ENCODE assay signal across 8 mouse cellular contexts in the genomic region with DNA sequence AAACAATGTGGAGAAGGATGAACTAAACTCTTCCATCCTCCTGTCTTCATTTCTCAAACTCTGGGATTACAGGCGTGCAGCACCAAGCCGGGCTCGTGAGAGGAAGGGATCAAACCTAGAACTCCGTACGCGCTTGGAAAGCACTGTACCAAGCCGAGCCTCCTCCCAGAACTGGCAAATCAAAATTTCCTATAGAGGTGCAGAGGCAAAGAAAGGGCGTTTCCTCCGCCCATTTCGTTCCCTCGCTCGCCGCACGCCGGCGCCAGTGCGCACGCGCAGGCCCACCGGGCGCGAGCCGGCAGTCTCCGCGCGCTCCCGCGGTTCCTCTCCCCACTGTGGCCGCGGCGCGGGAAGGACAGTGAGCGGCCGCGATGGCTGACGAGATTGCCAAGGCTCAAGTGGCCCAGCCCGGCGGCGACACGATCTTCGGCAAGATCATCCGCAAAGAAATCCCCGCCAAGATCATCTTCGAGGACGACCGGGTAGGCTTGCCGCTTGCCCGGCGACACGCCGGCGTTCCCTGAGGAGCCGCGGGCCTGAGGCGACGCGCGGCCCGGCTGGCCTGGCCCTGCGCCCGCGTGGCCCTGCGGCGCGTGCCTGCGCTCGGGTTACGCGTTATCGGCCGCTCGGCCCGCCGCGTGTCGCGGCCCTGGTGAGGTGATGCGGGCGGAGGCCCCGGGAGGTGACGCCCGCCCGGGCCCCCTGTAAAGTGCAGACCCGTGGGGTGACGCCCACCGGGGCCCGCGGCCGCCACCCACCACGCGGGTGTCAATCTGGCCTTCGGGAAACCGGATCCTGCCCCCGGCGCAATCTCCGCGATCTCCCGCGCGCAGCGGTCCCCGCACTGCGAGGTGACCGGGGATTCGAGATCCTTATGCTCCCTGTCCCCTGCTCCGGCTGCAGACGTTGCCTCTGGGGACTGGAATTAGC. TPM values are rescaled to one million over a fixed set of nuclear protein-coding genes. Genes with fewer than 3 reads are reported as not detected.
A peak's percentile ranks its signal among the peaks of the same experiment; 100 is the strongest.
DNase-seq lines count a peak whose midpoint lies in the region; ATAC-seq and TF ChIP-seq lines count a peak whose summit lies in the region.

A gene (plus strand): TSS at position 265 of the 930 bp plus-strand sequence.

- peak; percentile 68 for TF ChIP-seq CTCF in intestine, postnatal 0 days (IDR thresholded peaks at IDR 0.05; ENCODE audit: low read depth)

- peak; percentile 81 for ATAC-seq in intestine, postnatal 0 days

- H3K9ac ChIP-seq in intestine, postnatal 0 days (ENCODE audit: low read depth, low read length): peak within 1 kb of the TSS; percentile 94

- H3K4me3 ChIP-seq in intestine, postnatal 0 days (ENCODE audit: low read depth, low read length): peak within 1 kb of the TSS; percentile 88
- H3K4me3 ChIP-seq in midbrain, embryonic 10.5 days: peak within 1 kb of the TSS; percentile 96

- no peaks in the 10 kb centered on the region for H3K4me1 ChIP-seq in intestine, postnatal 0 days (replicated peaks; ENCODE audit: control insufficient read depth, insufficient read depth, low read length)
- peaks cover 37% of the 10 kb centered on the region for H3K4me1 ChIP-seq in midbrain, embryonic 10.5 days

- peaks cover 14% of the 10 kb centered on the region; the same call in 1 of the 2 replicates for H3K36me3 ChIP-seq in intestine, postnatal 0 days (ENCODE audit: control insufficient read depth, insufficient read depth)
- peaks cover 35% of the 10 kb centered on the region for H3K36me3 ChIP-seq in midbrain, embryonic 10.5 days

- under 1% methylated on average over 107 of the region's 107 CpGs for WGBS in intestine, postnatal 0 days
- under 1% methylated on average over 103 of the region's 107 CpGs for WGBS in midbrain, embryonic 10.5 days

- intact Hi-C loops in left cerebral cortex, postnatal 36 days (cut with DNase I): loop anchor here (10.0 kb wide), 1 partner anchor 562 kb away; a partner anchor contains a TSS

- DNase-seq in adrenal gland, postnatal 10 days: peak; percentile 97
- peak; percentile 94 for DNase-seq in embryo, embryonic 9.5 days (ENCODE audit: extremely low spot score)
- DNase-seq in gonadal fat pad, adult 2 months (ENCODE audit: low read depth): no peak
- DNase-seq in left cerebral cortex, postnatal 36 days (ENCODE audit: low spot score in 2 of 2): peak; percentile 93 to 96
- DNase-seq in midbrain, embryonic 10.5 days (ENCODE audit: low spot score): peak; percentile 92
- DNase-seq in right cerebral cortex, postnatal 36 days (ENCODE audit: low spot score in 2 of 2): peak; percentile 86 to 88
- peak; percentile 92 for DNase-seq in urinary bladder, postnatal 4 days (ENCODE audit: low spot score in 2 of 2)

- no peaks in the 10 kb centered on the region for H3K27me3 ChIP-seq in intestine, postnatal 0 days (replicated peaks; ENCODE audit: control insufficient read depth, insufficient read depth, low read length)
- H3K27me3 ChIP-seq in midbrain, embryonic 10.5 days (ENCODE audit: low read depth, poor library complexity, severe bottlenecking): no peaks in the 10 kb centered on the region

- peak within 1 kb of the TSS; percentile 74 for H3K4me2 ChIP-seq in intestine, postnatal 0 days (replicated peaks; ENCODE audit: low read depth)

- no peaks in the 10 kb centered on the region for H3K9me3 ChIP-seq in intestine, postnatal 0 days (ENCODE audit: control insufficient read depth)
- H3K9me3 ChIP-seq in midbrain, embryonic 10.5 days (replicated peaks): no peaks in the 10 kb centered on the region

- peak within 1 kb of the TSS; percentile 96 for H3K27ac ChIP-seq in intestine, postnatal 0 days (ENCODE audit: low read depth, low read length)
- H3K27ac ChIP-seq in midbrain, embryonic 10.5 days (replicated peaks): peak within 1 kb of the TSS; percentile 99

RNA-seq across cellular contexts. Expression of the gene that starts here (rescaled TPM):
- 100 to 1,000 TPM; 337 to 370 TPM for total RNA-seq in adrenal gland, postnatal 10 days (2021)
- polyA plus RNA-seq in gonadal fat pad, adult 2 months (2012; rRNA removed): 478 and 559 TPM in 2 replicates
- 1,016 and 1,041 TPM in 2 replicates for polyA plus RNA-seq in intestine, postnatal 0 days (2015; fragmentation: Nextera tagmentation; extraction: Ambion mirVana)
- total RNA-seq in left cerebral cortex, postnatal 36 days (2021): 100 to 1,000 TPM; 231 to 246 TPM
- 625 and 682 TPM in 2 replicates for polyA plus RNA-seq in midbrain, embryonic 10.5 days (2016; fragmentation: Nextera tagmentation; extraction: Ambion mirVana)
